Mouse (Mus musculus) bone marrow macrophage, adult 2 months (primary cell): ENCODE measurements around the gene Med13l.

Experiments
- CTCF ChIP-seq: IDR thresholded peaks from 2 replicates; pipeline ENCODE4 v1.5.1; 2012; ENCODE audit warnings: low read depth, mild to moderate bottlenecking, low read length, moderate library complexity
- POLR2A ChIP-seq: IDR thresholded peaks from 2 replicates; pipeline ENCODE4 v1.6.1; 2012; ENCODE audit warnings: mild to moderate bottlenecking, low read depth, low read length, borderline replicate concordance

- TF ChIP-seq CTCF (no peak), POLR2A (no peak)
These were observed 145.5 kb downstream of the Med13l start for GRCm38 (mm10) chr5:118706009-118706408.
